Mouse (Mus musculus) kidney, postnatal 0 days (tissue): ENCODE measurements at regions not wholly inside any gene's neighbourhood (a gene's known extent, or its start where the extent isn't known, plus 50 kb on each side); places are given as distances from the start of the nearest gene placed in this dataset.

Experiments used
- ATAC-seq: fragments of 200-750 bp; cut with Nextera tagmentation; replicated peaks from 2 replicates; pipeline ENCODE4 v1.8.0; 2017; ENCODE audit warnings: low read depth, moderate number of reproducible peaks, moderate TSS enrichment, moderate library complexity; ENCODE audit not compliant: low FRiP score
- DNase-seq: peaks from one replicate; pipeline ENCODE4 v3.0.0-alpha.2; 2016; ENCODE audit warnings: low spot score
- H3K27ac ChIP-seq: fragments of 300-500 bp; sonication (generic); 2 replicates; pipeline ENCODE4 v1.5.1; 2014; ENCODE audit warnings: mild to moderate bottlenecking
- H3K27me3 ChIP-seq: fragments of 300-500 bp; sonication (generic); 2 replicates; pipeline ENCODE4 v1.6.1; 2014; ENCODE audit warnings: low read length, mixed read lengths; ENCODE audit not compliant: insufficient read depth
- H3K36me3 ChIP-seq: fragments of 300-500 bp; sonication (generic); 2 replicates; pipeline ENCODE4 v1.6.1; 2014; ENCODE audit warnings: low read length, mixed read lengths; ENCODE audit not compliant: insufficient read depth
- H3K4me1 ChIP-seq: fragments of 300-500 bp; sonication (generic); replicated peaks from 2 replicates; pipeline ENCODE4 v1.6.1; 2014; ENCODE audit warnings: antibody characterized with exemption, low read length, mixed read lengths; ENCODE audit not compliant: insufficient read depth
- H3K4me2 ChIP-seq: fragments of 300-500 bp; sonication (generic); 2 replicates; pipeline ENCODE4 v1.6.1; 2014; ENCODE audit warnings: mild to moderate bottlenecking, low read length, moderate library complexity, mixed read lengths
- H3K4me3 ChIP-seq: fragments of 300-500 bp; sonication (generic); replicated peaks from 2 replicates; pipeline ENCODE4 v1.5.1; 2014; ENCODE audit warnings: low read depth, low read length
- H3K9ac ChIP-seq: fragments of 300-500 bp; sonication (generic); 2 replicates; pipeline ENCODE4 v1.6.1; 2014; ENCODE audit warnings: low read depth, low read length
- H3K9me3 ChIP-seq: fragments of 300-500 bp; sonication (generic); replicated peaks from 2 replicates; pipeline ENCODE4 v1.6.1; 2016; ENCODE audit warnings: low read length, inconsistent platforms, mixed read lengths
- CTCF ChIP-seq: IDR thresholded peaks from 2 replicates; pipeline ENCODE4 v1.5.1; 2016; ENCODE audit warnings: antibody characterized with exemption, low read depth, mild to moderate bottlenecking, moderate library complexity
- WGBS: fragments of 180-500 bp; shearing (Covaris S2); extraction: QIAGEN DNeasy Blood & Tissue Kit; methylation state at CpG from one replicate; pipeline ENCODE4 v1.1.7; 2014; 5-methylcytosine and 5-hydroxymethylcytosine counted together

DNA sequence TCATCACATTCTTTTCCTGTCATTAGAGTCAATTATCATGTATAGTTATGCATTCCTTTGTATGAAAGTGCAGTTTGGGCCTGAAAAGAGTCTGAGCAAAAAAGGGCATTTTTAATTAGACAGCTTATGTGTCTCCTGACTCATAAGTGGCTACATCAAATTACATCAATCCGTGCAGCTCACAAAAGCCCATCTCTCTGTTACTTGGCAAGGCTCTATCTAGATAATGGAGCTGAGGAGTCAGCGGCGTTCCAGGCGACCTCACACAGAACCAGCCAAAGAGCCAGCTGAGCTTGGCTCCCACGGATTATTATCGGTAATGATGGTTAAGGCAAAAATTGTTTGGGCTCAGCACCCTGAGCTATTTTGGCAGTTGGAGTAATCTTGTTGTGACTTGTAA, 176.5 kb upstream of the Fat1 start:
- no peak for DNase-seq
- H3K27ac ChIP-seq, result no peak overlapping the region
- H3K9me3 ChIP-seq, result no peaks in the 10 kb centered on the region
- H3K36me3 ChIP-seq, result no peaks in the 10 kb centered on the region
- no peaks in the 10 kb centered on the region for H3K4me1 ChIP-seq
- no peak for ATAC-seq
- H3K4me3 ChIP-seq, result no peak overlapping the region
- H3K27me3 ChIP-seq, result no peaks in the 10 kb centered on the region
- 48% methylated on average over 6 of the region's 6 CpGs for WGBS
- no peak overlapping the region for H3K9ac ChIP-seq
- H3K4me2 ChIP-seq, result no peak overlapping the region
- TF ChIP-seq CTCF, result no peak

DNA sequence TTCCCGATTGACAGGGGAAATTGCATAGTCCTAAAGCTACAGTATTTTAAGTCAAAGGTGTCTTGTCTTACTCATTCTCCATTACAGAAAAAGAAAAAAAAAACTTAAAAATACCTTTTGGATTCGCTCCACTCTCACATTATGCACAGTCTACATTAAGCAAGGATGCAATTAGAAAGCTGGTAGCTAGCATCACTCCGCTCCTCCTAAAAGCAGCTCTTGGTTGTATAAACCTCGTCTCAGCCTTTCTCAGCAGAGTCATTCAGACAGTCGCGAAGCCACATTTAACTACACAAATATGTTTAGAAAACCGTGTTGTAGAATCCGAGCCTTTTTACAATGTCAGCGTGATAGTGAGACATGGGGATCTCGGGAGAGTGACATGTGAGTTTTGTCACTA, 172.5 kb upstream of the Fat1 start:
- Histone ChIP-seq H3K4me3 (no peak overlapping the region), H3K9me3 (no peaks in the 10 kb centered on the region), H3K27ac (no peak overlapping the region), H3K4me1 (no peaks in the 10 kb centered on the region), H3K9ac (no peak overlapping the region), H3K4me2 (no peak overlapping the region), H3K27me3 (no peaks in the 10 kb centered on the region), H3K36me3 (no peaks in the 10 kb centered on the region)
- DNase-seq, result no peak
- ATAC-seq, result no peak
- TF ChIP-seq CTCF, result no peak
- 84% methylated on average over 10 of the region's 10 CpGs for WGBS

DNA sequence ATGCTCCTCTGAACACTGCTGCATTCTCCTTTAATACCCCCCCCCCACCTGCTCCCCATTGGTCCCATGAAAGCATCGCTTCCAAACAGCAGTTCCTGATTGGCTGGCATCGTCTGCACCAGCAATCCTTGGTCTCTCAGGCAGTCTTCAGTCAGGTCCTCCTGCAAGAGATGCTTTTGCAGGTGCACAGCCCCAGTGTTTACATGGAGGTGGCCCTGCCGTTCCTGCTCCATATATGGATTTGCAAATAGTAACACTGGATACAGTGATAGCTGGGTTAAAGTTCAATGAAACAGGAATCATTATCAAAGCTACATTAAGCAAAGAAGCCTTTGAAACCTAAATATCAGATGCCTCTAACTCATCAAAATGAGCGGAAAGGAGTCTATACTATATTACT, 170.1 kb upstream of the Fat1 start:
- H3K27ac ChIP-seq, result no peak overlapping the region
- TF ChIP-seq CTCF, result no peak
- ATAC-seq (no peak), DNase-seq (no peak)
- H3K9me3 ChIP-seq, result no peaks in the 10 kb centered on the region
- H3K4me3 ChIP-seq, result no peak overlapping the region
- H3K4me2 ChIP-seq, result no peak overlapping the region
- H3K4me1 ChIP-seq, result no peaks in the 10 kb centered on the region
- no peak overlapping the region for H3K9ac ChIP-seq
- H3K27me3 ChIP-seq, result no peaks in the 10 kb centered on the region
- 60% methylated on average over 4 of the region's 4 CpGs for WGBS
- H3K36me3 ChIP-seq, result no peaks in the 10 kb centered on the region

DNA sequence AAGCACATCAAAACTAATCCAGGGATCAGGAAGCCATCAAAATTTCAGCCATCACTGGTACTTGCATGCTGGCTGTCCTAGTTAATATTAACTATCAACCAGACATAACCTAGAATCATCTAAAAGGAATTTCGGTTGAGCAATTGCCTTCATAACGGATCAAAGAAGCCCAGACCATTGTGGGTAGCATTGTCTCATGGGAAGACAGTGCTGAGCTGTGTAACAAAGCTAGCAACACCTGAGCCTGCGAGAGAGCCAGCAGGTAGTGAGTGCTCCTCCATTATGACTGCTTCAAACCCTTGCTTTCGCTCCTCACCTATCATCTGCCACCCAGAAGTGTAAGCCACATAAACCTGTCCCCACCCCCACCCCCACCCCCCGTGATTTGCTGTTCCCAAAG, 169.6 kb upstream of the Fat1 start:
- Histone ChIP-seq H3K4me3 (no peak overlapping the region), H3K27me3 (no peaks in the 10 kb centered on the region), H3K36me3 (no peaks in the 10 kb centered on the region), H3K4me1 (no peaks in the 10 kb centered on the region), H3K9me3 (no peaks in the 10 kb centered on the region), H3K4me2 (peak overlapping the region; percentile 2; the same call in 1 of the 2 replicates), H3K9ac (no peak overlapping the region), H3K27ac (no peak overlapping the region)
- ATAC-seq, result no peak
- DNase-seq, result no peak
- TF ChIP-seq CTCF, result no peak
- WGBS, result 47% methylated on average over 5 of the region's 5 CpGs

DNA sequence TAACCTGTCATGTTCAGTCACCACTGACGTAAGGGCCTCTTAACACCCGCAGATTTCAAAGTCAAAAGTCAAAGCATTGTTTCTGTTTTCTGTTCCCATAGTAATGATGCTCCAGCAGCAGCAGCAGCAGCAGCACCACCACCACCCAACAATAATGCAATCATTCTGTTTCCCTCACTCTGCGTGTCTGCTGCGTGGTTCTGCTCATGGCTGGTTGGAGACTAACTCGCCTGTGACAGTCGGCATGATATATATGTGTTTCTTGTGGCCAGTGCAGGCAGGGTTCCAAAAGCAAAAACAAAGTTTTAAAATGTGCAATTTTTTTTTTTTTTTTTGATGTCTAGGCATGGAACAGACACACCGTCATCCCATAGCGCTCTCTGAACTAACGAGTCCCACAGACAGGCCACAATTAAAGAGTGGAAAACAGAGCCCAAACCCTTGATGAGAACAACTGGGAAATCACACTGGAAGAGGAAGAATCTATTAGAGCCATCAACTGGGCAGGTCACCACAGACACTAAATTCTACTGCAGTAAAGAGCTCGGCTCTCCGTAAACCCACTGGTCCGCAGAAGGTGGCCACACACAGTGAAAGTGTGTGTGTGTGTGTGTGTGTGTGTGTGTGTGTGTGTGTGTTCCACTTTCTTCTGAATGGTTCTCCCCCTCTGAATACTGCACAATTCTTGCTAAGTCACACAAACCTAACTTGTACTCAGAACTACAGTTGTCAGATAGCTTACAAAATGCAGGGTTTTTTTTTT, 169.0 kb upstream of the Fat1 start:
- Histone ChIP-seq H3K36me3 (no peaks in the 10 kb centered on the region), H3K9ac (no peak overlapping the region), H3K27me3 (no peaks in the 10 kb centered on the region), H3K4me1 (no peaks in the 10 kb centered on the region), H3K4me3 (no peak overlapping the region), H3K27ac (no peak overlapping the region), H3K4me2 (peak overlapping the region; percentile 2), H3K9me3 (no peaks in the 10 kb centered on the region)
- no peak for TF ChIP-seq CTCF
- DNase-seq (peak; percentile 66), ATAC-seq (peak; percentile 43; the same call in 1 of the 2 replicates)
- 26% methylated on average over 12 of the region's 12 CpGs for WGBS

DNA sequence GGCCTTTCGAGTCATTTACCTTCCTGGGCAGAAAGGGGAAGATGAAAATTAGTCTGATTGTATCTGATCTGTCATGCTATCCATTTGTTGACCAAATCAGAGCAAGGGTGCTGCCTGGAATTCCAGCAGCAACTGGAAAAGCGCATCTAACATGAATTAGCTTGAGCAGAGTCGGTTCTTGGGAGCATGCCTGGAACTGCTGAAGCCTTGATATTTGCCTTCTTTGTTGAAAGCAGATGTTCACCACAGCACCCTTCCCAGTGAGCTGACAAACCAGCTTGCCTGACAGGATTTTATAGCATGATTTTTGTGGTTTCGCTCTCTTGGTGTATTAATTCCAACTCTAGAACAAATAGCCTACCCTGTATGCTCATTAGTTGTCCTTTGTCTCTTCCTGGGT, 168.0 kb upstream of the Fat1 start:
- no peaks in the 10 kb centered on the region for H3K4me1 ChIP-seq
- H3K27ac ChIP-seq, result no peak overlapping the region
- peak; percentile 29 for DNase-seq
- H3K9ac ChIP-seq, result no peak overlapping the region
- H3K36me3 ChIP-seq, result no peaks in the 10 kb centered on the region
- H3K4me3 ChIP-seq, result no peak overlapping the region
- H3K4me2 ChIP-seq, result no peak overlapping the region
- H3K27me3 ChIP-seq, result no peaks in the 10 kb centered on the region
- H3K9me3 ChIP-seq, result no peaks in the 10 kb centered on the region
- TF ChIP-seq CTCF, result no peak
- ATAC-seq, result no peak
- 72% methylated on average over 4 of the region's 4 CpGs for WGBS

DNA sequence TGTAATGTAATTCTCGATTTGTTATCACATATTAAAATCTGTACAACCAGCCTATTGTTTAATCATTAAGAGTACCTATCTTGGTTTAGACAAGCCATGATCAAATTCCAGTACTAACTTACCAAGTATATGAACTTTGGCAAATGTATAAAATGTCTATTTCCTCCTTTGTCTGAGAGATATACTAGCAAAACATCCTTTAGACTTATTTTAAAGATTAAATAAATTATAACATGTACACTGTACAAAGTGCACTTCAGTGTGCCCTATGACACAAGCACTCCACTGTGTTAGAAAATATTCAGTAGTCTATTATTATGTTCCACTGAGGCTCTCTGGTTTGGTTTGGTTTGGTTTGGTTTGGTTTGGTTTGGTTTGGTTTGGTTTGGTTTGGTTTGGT, 156.0 kb upstream of the Fat1 start:
- no peak overlapping the region for H3K4me3 ChIP-seq
- H3K4me1 ChIP-seq, result no peaks in the 10 kb centered on the region
- 69% methylated on average over 1 of the region's 1 CpGs for WGBS
- H3K9me3 ChIP-seq, result no peaks in the 10 kb centered on the region
- no peaks in the 10 kb centered on the region for H3K36me3 ChIP-seq
- no peak overlapping the region for H3K9ac ChIP-seq
- TF ChIP-seq CTCF, result no peak
- H3K27me3 ChIP-seq, result no peaks in the 10 kb centered on the region
- no peak for ATAC-seq
- no peak overlapping the region for H3K4me2 ChIP-seq
- no peak for DNase-seq
- no peak overlapping the region for H3K27ac ChIP-seq
